Mouse (Mus musculus): Measurements from ENCODE around the gene Net1.

- no peak for TF ChIP-seq POLR2A (IDR thresholded peaks at IDR 0.05; ENCODE audit: insufficient read depth, low read depth, low read length)
- TF ChIP-seq CTCF (IDR thresholded peaks at IDR 0.05; ENCODE audit: insufficient read depth, low read depth, low read length), result no peak
Measured at GRCm38 (mm10) chr13:3917571-3918311, at the start of gene Net1, which contains the start of gene Tubal3.

Data from olfactory bulb, adult 2 months (tissue).